Mouse (Mus musculus) stomach, postnatal 0 days (tissue): ENCODE measurements around the gene Gm960.

Experiments
- CTCF ChIP-seq: IDR thresholded peaks from 2 replicates; pipeline ENCODE4 v1.5.1; 2016; ENCODE audit warnings: antibody characterized with exemption, low read depth, mild to moderate bottlenecking, moderate library complexity
- EP300 ChIP-seq: optimal IDR thresholded peaks from 2 replicates; pipeline ENCODE3; 2016; ENCODE audit warnings: antibody characterized with exemption

- TF ChIP-seq EP300 (no peak), CTCF (no peak)
Observed at GRCm38 (mm10) chr19:4720671-4721244, 22.3 kb upstream of the Gm960 start.
